Mouse (Mus musculus) intestine, postnatal 0 days (tissue): ENCODE measurements around the gene Plce1. TPM values are rescaled to one million over a fixed set of nuclear protein-coding genes. Genes with fewer than 3 reads are reported as not detected.

Experiments
- ATAC-seq: fragments of 200-750 bp; cut with Nextera tagmentation; 2 replicates; pipeline ENCODE4 v1.8.0; 2017; ENCODE audit warnings: mild to moderate bottlenecking, moderate TSS enrichment, moderate library complexity
- H3K27ac ChIP-seq: fragments of 300-500 bp; sonication (generic); 2 replicates; pipeline ENCODE4 v1.5.1; 2014; ENCODE audit warnings: mild to moderate bottlenecking, low read depth, low read length, moderate library complexity
- H3K27me3 ChIP-seq: fragments of 300-500 bp; sonication (generic); replicated peaks from 2 replicates; pipeline ENCODE4 v1.6.1; 2014; ENCODE audit warnings: low read length, mixed read lengths; ENCODE audit not compliant: control insufficient read depth, insufficient read depth
- H3K36me3 ChIP-seq: fragments of 300-500 bp; sonication (generic); 2 replicates; pipeline ENCODE4 v1.6.1; 2014; ENCODE audit warnings: mild to moderate bottlenecking, moderate library complexity; ENCODE audit not compliant: control insufficient read depth, insufficient read depth
- H3K4me1 ChIP-seq: fragments of 300-500 bp; sonication (generic); replicated peaks from 2 replicates; pipeline ENCODE4 v1.6.1; 2014; ENCODE audit warnings: antibody characterized with exemption, low read length, mixed read lengths; ENCODE audit not compliant: control insufficient read depth, insufficient read depth
- H3K4me2 ChIP-seq: fragments of 300-500 bp; sonication (generic); replicated peaks from 2 replicates; pipeline ENCODE4 v1.6.1; 2014; ENCODE audit warnings: low read depth, mild to moderate bottlenecking, moderate library complexity
- H3K4me3 ChIP-seq: fragments of 300-500 bp; sonication (generic); 2 replicates; pipeline ENCODE4 v1.5.1; 2014; ENCODE audit warnings: low read depth, low read length
- H3K9ac ChIP-seq: fragments of 300-500 bp; sonication (generic); 2 replicates; pipeline ENCODE4 v1.6.1; 2014; ENCODE audit warnings: mild to moderate bottlenecking, low read depth, low read length
- H3K9me3 ChIP-seq: fragments of 300-500 bp; sonication (generic); 2 replicates; pipeline ENCODE4 v1.6.1; 2016; ENCODE audit warnings: mixed run types; ENCODE audit not compliant: control insufficient read depth
- CTCF ChIP-seq: sonication (generic); IDR thresholded peaks from 2 replicates; pipeline ENCODE4 v1.5.1; 2016; ENCODE audit warnings: low read depth, mild to moderate bottlenecking, control low read depth, antibody characterized with exemption, moderate library complexity
- WGBS: fragments of 180-500 bp; shearing (Covaris S2); extraction: QIAGEN DNeasy Blood & Tissue Kit; methylation state at CpG from one replicate; pipeline ENCODE4 v1.1.7; 2014; 5-methylcytosine and 5-hydroxymethylcytosine counted together
- polyA plus RNA-seq: library from polyadenylated mRNA; unstranded; fragments of >200 nt; fragmentation: Nextera tagmentation; extraction: Ambion mirVana; gene quantifications from 2 replicates; pipeline ENCODE4 v1.2.1, GENCODE M21; 2015

Plce1 gene
- polyA plus RNA-seq, 1 experiment from 2014 or later = 2.9 TPM

- H3K27ac ChIP-seq = no peak overlapping the region
Observed at GRCm38 (mm10) chr19:38485779-38486555, 5.1 kb downstream of the Plce1 start.

DNA sequence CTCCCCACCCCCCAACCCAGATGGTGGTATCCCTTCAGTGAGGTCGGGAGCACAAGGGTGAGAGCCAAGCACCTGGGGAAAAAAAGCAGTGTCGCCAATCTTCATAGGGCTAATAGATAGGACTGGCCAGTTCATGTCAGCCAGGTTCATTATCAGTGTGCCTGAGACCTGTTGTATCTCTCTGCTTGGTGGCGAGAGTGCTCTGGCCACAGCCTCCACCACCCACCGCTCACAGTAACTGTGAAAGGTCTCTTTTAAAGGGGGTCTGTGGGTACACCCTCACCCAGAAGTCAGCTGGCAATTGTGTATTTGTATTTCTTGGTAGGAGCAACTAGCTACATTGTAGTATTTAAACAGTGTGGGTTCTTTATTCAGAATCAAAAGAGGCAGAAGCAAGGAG, 6.6 kb downstream of the Plce1 start:
- H3K36me3 ChIP-seq = no peaks in the 10 kb centered on the region
- WGBS = 59% methylated on average over 4 of the region's 4 CpGs
- no peak overlapping the region for H3K4me3 ChIP-seq
- ATAC-seq = no peak
- H3K27me3 ChIP-seq = 0 out of 2 replicates have a peak, but pooled peaks cover 4% of the 10 kb centered on the region
- no peak overlapping the region for H3K4me2 ChIP-seq
- no peaks in the 10 kb centered on the region for H3K4me1 ChIP-seq
- no peak overlapping the region for H3K9ac ChIP-seq
- no peak overlapping the region for H3K27ac ChIP-seq
- TF ChIP-seq CTCF = no peak
- H3K9me3 ChIP-seq = no peaks in the 10 kb centered on the region

More at GRCm38 (mm10) chr19:38485779-38486555, 5.1 kb downstream of the Plce1 start:
- H3K4me2 ChIP-seq = no peak overlapping the region
- no peaks in the 10 kb centered on the region for H3K36me3 ChIP-seq
- 43% methylated on average over 11 of the region's 11 CpGs for WGBS
- no peak overlapping the region for H3K9ac ChIP-seq
- no peak overlapping the region for H3K4me3 ChIP-seq
- H3K9me3 ChIP-seq = no peaks in the 10 kb centered on the region
- ATAC-seq = no peak
- no peak for TF ChIP-seq CTCF
- peaks cover 6% of the 10 kb centered on the region; the same call in 1 of the 2 replicates for H3K27me3 ChIP-seq
- H3K4me1 ChIP-seq = no peaks in the 10 kb centered on the region

DNA sequence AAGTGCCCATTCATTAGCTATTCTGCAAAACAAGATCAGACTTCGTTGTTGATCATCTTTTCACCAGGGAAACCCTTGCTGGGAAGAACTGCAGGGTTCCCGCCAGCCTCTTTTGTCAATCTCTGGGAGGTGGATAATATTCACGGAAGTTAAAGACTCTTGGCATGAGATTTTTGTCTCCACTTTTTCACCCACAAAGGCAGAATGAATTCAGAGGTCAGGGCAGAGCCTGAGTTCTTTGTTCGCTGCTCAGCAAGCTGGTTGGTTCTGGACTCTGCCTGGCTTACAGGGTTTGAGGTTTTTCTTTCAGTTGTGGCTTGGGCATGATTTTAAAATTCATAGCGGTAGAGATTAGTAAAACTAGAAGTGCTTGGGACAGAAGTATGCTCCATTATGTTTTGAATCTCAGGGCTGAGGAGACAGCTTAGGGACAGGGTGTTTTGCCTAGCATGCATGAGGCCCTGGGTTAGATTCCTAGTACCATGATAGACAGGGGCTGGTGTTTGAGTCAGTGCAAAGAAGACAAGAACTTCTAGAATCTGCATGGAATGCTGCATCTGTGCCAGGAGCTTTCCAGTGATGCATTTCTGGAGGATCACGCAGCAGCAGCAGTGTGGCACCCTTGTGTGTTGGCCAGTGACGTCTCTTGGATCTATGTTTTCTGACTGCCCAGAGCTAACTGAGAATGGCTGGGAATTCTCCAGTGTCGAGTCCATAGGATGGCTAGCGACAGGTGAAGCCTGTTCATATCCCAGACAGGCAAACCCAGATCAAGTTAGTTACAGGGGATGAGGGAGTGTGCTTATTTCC, 7.4 kb downstream of the Plce1 start:
- Histone ChIP-seq H3K36me3 (no peaks in the 10 kb centered on the region), H3K4me3 (no peak overlapping the region), H3K4me2 (no peak overlapping the region), H3K9me3 (no peaks in the 10 kb centered on the region), H3K27ac (no peak overlapping the region), H3K4me1 (no peaks in the 10 kb centered on the region), H3K27me3 (no peaks in the 10 kb centered on the region), H3K9ac (no peak overlapping the region)
- WGBS = 77% methylated on average over 9 of the region's 9 CpGs
- TF ChIP-seq CTCF = no peak
- ATAC-seq = no peak

- TF ChIP-seq CTCF = no peak
- H3K36me3 ChIP-seq = no peaks in the 10 kb centered on the region
- H3K9me3 ChIP-seq = no peaks in the 10 kb centered on the region
- no peak overlapping the region for H3K27ac ChIP-seq
- no peaks in the 10 kb centered on the region for H3K27me3 ChIP-seq
- H3K4me3 ChIP-seq = no peak overlapping the region
- H3K4me2 ChIP-seq = no peak overlapping the region
- ATAC-seq = no peak
- 67% methylated on average over 5 of the region's 5 CpGs for whole genome bisulfite sequencing
- no peaks in the 10 kb centered on the region for H3K4me1 ChIP-seq
- no peak overlapping the region for H3K9ac ChIP-seq
Observed at GRCm38 (mm10) chr19:38498233-38498632, 17.3 kb downstream of the Plce1 start.

DNA sequence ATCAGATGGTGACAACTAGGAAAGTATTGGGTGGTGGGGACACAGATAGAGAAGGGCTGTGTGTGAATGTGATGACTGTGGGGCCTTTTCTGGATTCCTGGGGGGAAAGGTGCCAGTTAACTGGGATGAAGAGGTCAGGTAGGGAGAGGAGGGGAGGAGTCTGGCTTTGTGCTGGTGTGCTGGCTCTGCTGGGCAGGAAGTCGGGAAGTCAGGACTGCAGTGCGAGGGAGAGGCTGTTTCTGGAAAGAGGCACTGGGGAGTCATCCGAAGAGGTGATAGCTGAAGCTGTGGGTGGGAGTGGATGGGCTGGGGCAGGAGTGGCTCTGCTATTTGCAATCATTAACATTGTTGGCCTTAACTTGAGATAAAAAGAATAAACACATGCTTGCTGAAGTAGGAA, 23.7 kb downstream of the Plce1 start:
- Histone ChIP-seq H3K9me3 (no peaks in the 10 kb centered on the region), H3K4me2 (no peak overlapping the region), H3K36me3 (no peaks in the 10 kb centered on the region), H3K4me3 (no peak overlapping the region), H3K27me3 (no peaks in the 10 kb centered on the region), H3K4me1 (no peaks in the 10 kb centered on the region), H3K27ac (no peak overlapping the region), H3K9ac (no peak overlapping the region)
- 8% methylated on average over 3 of the region's 3 CpGs for WGBS
- 0 out of 2 replicates have a peak, but pooled peaks have one; percentile 41 for ATAC-seq
- no peak for TF ChIP-seq CTCF

DNA sequence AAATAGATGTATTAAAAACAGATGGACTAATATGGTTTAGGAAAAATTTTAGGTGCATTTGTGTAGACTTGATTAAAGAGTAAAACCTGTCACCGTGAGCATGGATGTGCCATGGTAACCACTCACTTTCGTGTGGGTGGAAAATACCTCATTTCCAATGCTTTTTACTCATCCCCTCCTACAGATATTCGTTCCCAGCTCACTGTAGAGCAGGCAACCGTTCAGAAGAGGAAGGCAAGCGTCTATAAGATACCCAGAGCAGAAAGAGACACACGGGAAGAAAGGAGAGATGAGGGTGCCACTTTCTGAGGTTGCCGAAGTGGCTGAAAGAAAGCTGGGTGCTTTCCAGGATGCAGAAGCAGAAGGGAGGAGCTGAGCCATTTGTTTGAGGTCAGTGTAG, 25.2 kb downstream of the Plce1 start:
- Histone ChIP-seq H3K27me3 (no peaks in the 10 kb centered on the region), H3K4me2 (no peak overlapping the region), H3K36me3 (no peaks in the 10 kb centered on the region), H3K4me3 (no peak overlapping the region), H3K9ac (no peak overlapping the region), H3K4me1 (no peaks in the 10 kb centered on the region), H3K27ac (no peak overlapping the region), H3K9me3 (no peaks in the 10 kb centered on the region)
- no peak for ATAC-seq
- TF ChIP-seq CTCF = no peak
- 88% methylated on average over 7 of the region's 7 CpGs for WGBS
